Mouse (Mus musculus) gastrocnemius, postnatal 4 days (tissue): ENCODE data around the gene Rnf19b. TPM values are rescaled to one million over a fixed set of nuclear protein-coding genes. Genes with fewer than 3 reads are reported as not detected.

Source experiments
- total RNA-seq, 2 experiments: library from RNA; stranded (reverse); gene quantifications; 2 replicates each; pipeline ENCODE4 v1.2.3; 2021

The Rnf19b gene
- total RNA-seq, 2 experiments from 2014 or later, result 16.0 to 18.0 TPM

Other genes with a start within 250 kb of the Rnf19b start
- 1 to 10 TPM; 3.2 to 3.7 TPM for gene Trim62, start 174.7 kb upstream of the Rnf19b start, total RNA-seq
- 1 to 10 TPM; 7.0 to 7.2 TPM for gene Azin2, start 95.8 kb upstream of the Rnf19b start, total RNA-seq
- 10 to 100 TPM; 58.2 to 67.2 TPM for gene Ak2, start 66.3 kb upstream of the Rnf19b start, total RNA-seq
- under 1 TPM in 1 of 2 experiments, not detected in 1; 0.73 TPM for gene Tmem54, start 47.3 kb downstream of the Rnf19b start, total RNA-seq
- gene Hpca, start 63.8 kb downstream of the Rnf19b start, total RNA-seq, result 1 to 10 TPM in 1 of 2 experiments, under 1 TPM in 1; 0.52 to 1.1 TPM
- 10 to 100 TPM; 52.3 to 54.3 TPM for gene Fndc5, start 78.7 kb downstream of the Rnf19b start, total RNA-seq
- gene S100pbp, start 131.5 kb downstream of the Rnf19b start, total RNA-seq, result 10 to 100 TPM; 20.4 to 21.7 TPM
- 10 to 100 TPM; 47.6 to 50.1 TPM for gene Yars, start 131.5 kb downstream of the Rnf19b start, total RNA-seq
- 1 to 10 TPM; 8.2 to 9.7 TPM for gene C77080, start 203.1 kb downstream of the Rnf19b start, total RNA-seq
- 10 to 100 TPM; 77.8 to 78.7 TPM for gene Sync, start 229.3 kb downstream of the Rnf19b start, total RNA-seq